Mouse (Mus musculus) forebrain, embryonic 16.5 days (tissue): Measurements from ENCODE around the gene Gm8334. TPM values are rescaled to one million over a fixed set of nuclear protein-coding genes. Genes with fewer than 3 reads are reported as not detected.
"Not testable (repeated sequence)": the region's sequence is repeated elsewhere in the genome, so short reads cannot be mapped to it uniquely, and the experiment has no call there.

Experiments
- ATAC-seq: fragments of 200-750 bp; cut with Nextera tagmentation; 2 replicates; pipeline ENCODE4 v1.8.0; 2017; ENCODE audit warnings: mild to moderate bottlenecking, moderate library complexity
- H3K27ac ChIP-seq: fragments of 300-500 bp; sonication (generic); 2 replicates; pipeline ENCODE4 v1.5.1; 2014; ENCODE audit warnings: low read length, control low read depth
- H3K27me3 ChIP-seq: fragments of 300-500 bp; sonication (generic); replicated peaks from 2 replicates; pipeline ENCODE4 v1.6.1; 2014; ENCODE audit warnings: low read length; ENCODE audit not compliant: control insufficient read depth, insufficient read depth
- H3K36me3 ChIP-seq: fragments of 300-500 bp; sonication (generic); 2 replicates; pipeline ENCODE4 v1.6.1; 2014; ENCODE audit not compliant: control insufficient read depth, insufficient read depth
- H3K4me1 ChIP-seq: fragments of 300-500 bp; sonication (generic); replicated peaks from 2 replicates; pipeline ENCODE4 v1.6.1; 2014; ENCODE audit warnings: low read length; ENCODE audit not compliant: control insufficient read depth, insufficient read depth
- H3K4me2 ChIP-seq: fragments of 300-500 bp; sonication (generic); 2 replicates; pipeline ENCODE4 v1.6.1; 2014; ENCODE audit warnings: mild to moderate bottlenecking, low read length, control low read depth
- H3K4me3 ChIP-seq: fragments of 300-500 bp; sonication (generic); replicated peaks from 2 replicates; pipeline ENCODE4 v1.5.1; 2014; ENCODE audit warnings: mild to moderate bottlenecking, low read length, control low read depth
- H3K9ac ChIP-seq: fragments of 300-500 bp; sonication (generic); replicated peaks from 2 replicates; pipeline ENCODE4 v1.6.1; 2014; ENCODE audit warnings: low read depth, low read length, control low read depth
- H3K9me3 ChIP-seq: fragments of 300-500 bp; sonication (generic); 2 replicates; pipeline ENCODE4 v1.6.1; 2016; ENCODE audit warnings: low read length; ENCODE audit not compliant: control insufficient read depth
- WGBS: fragments of 180-500 bp; shearing (Covaris S2); extraction: QIAGEN DNeasy Blood & Tissue Kit; methylation state at CpG from one replicate; pipeline ENCODE4 v1.1.7; 2014; 5-methylcytosine and 5-hydroxymethylcytosine counted together
- polyA plus RNA-seq: library from polyadenylated mRNA; unstranded; fragments of >200 nt; fragmentation: Nextera tagmentation; extraction: Ambion mirVana; gene quantifications from 2 replicates; pipeline ENCODE4 v1.2.1, GENCODE M21; 2015

The Gm8334 gene
- polyA plus RNA-seq = not detected in 2 replicates

GRCm38 (mm10) chrX:148615053-148615452, at the start of gene Gm8334:
Gene Gm8334, minus strand, starts transcription at chrX:148615153.
- not testable (repeated sequence) for H3K4me1 ChIP-seq, H3K36me3 ChIP-seq, H3K4me2 ChIP-seq, ATAC-seq, H3K9me3 ChIP-seq, H3K4me3 ChIP-seq, H3K27ac ChIP-seq, H3K9ac ChIP-seq, H3K27me3 ChIP-seq
- WGBS = 97% methylated on average over 3 of the region's 7 CpGs

DNA sequence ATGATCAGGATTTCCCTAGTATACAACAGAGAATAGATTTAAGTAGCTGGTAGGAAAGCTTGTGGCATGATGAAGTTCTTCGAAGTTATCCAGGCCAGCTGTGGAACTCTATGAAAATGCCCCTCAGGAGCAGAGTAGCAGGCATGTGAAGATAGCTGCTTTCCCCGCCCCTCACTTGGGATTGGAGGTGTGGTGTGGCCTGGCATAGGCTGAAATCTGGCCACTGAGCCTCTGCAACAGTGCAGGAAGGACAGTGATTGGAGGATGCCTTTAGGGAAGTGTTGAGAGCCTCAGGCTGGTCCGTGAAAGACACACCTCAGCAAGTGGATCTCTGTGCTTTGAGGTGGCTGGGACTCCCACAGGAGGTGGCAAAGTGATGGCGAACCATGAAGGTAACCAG, 48.3 kb upstream of the Gm8334 start, which contains the start of gene Gm15127:
Gm15127 (plus strand) TSS at position 301 of the 400 bp plus-strand sequence.
- H3K27ac ChIP-seq, H3K4me2 ChIP-seq, H3K9ac ChIP-seq, H3K36me3 ChIP-seq, H3K27me3 ChIP-seq, H3K9me3 ChIP-seq, H3K4me3 ChIP-seq, H3K4me1 ChIP-seq, ATAC-seq: not testable (repeated sequence)
- 87% methylated on average over 2 of the region's 4 CpGs for WGBS

Other genes starting within 250 kb of the Gm8334 start
- gene Gm15114, start 126.2 kb downstream of the Gm8334 start, polyA plus RNA-seq = not detected in 2 replicates
- gene Gm15127, start 48.4 kb upstream of the Gm8334 start, polyA plus RNA-seq = not detected in 2 replicates
- not detected in 2 replicates for gene Luzp4, start 242.5 kb upstream of the Gm8334 start, polyA plus RNA-seq